Mouse (Mus musculus): ENCODE results near the gene Asic3. TPM values are rescaled to one million over a fixed set of nuclear protein-coding genes. Genes with fewer than 3 reads are reported as not detected.

Asic3 gene
- polyA plus RNA-seq, 1 experiment from 2014 or later, result not detected

Other genes with a start within 250 kb of the Asic3 start
- gene Nupl2, start 248.4 kb upstream of the Asic3 start, polyA plus RNA-seq (2016; fragmentation: Nextera tagmentation; extraction: Ambion mirVana), result 13.2 and 13.8 TPM in 2 replicates
- gene Kcnh2, start 61.8 kb upstream of the Asic3 start, polyA plus RNA-seq (2016; fragmentation: Nextera tagmentation; extraction: Ambion mirVana), result 0.89 and 1.6 TPM in 2 replicates
- gene Nos3, start 48.6 kb upstream of the Asic3 start, polyA plus RNA-seq (2016; fragmentation: Nextera tagmentation; extraction: Ambion mirVana), result 4.4 and 4.9 TPM in 2 replicates
- 0.47 and 0.93 TPM in 2 replicates for gene Atg9b, start 21.2 kb upstream of the Asic3 start, polyA plus RNA-seq (2016; fragmentation: Nextera tagmentation; extraction: Ambion mirVana)
- gene Abcb8, start 19.7 kb upstream of the Asic3 start, polyA plus RNA-seq (2016; fragmentation: Nextera tagmentation; extraction: Ambion mirVana), result 32.6 and 34.1 TPM in 2 replicates
- 13.0 and 14.1 TPM in 2 replicates for gene Cdk5, start 10.1 kb downstream of the Asic3 start, polyA plus RNA-seq (2016; fragmentation: Nextera tagmentation; extraction: Ambion mirVana)
- gene Slc4a2, start 10.4 kb downstream of the Asic3 start, polyA plus RNA-seq (2016; fragmentation: Nextera tagmentation; extraction: Ambion mirVana), result 16.2 and 16.6 TPM in 2 replicates
- 72.4 and 78.0 TPM in 2 replicates for gene Fastk, start 31.9 kb downstream of the Asic3 start, polyA plus RNA-seq (2016; fragmentation: Nextera tagmentation; extraction: Ambion mirVana)
- gene Tmub1, start 34.5 kb downstream of the Asic3 start, polyA plus RNA-seq (2016; fragmentation: Nextera tagmentation; extraction: Ambion mirVana), result 6.7 and 7.2 TPM in 2 replicates
- 25.5 and 26.5 TPM in 2 replicates for gene Agap3, start 38.8 kb downstream of the Asic3 start, polyA plus RNA-seq (2016; fragmentation: Nextera tagmentation; extraction: Ambion mirVana)
- not detected in 2 replicates for gene Gbx1, start 113.8 kb downstream of the Asic3 start, polyA plus RNA-seq (2016; fragmentation: Nextera tagmentation; extraction: Ambion mirVana)
- 0.11 TPM in 1 of 2 replicates, not detected in the other for gene Asb10, start 127.6 kb downstream of the Asic3 start, polyA plus RNA-seq (2016; fragmentation: Nextera tagmentation; extraction: Ambion mirVana)
- gene 4931409K22Rik, start 143.4 kb downstream of the Asic3 start, polyA plus RNA-seq (2016; fragmentation: Nextera tagmentation; extraction: Ambion mirVana), result 0.05 TPM in 1 of 2 replicates, not detected in the other
- 93.7 and 95.9 TPM in 2 replicates for gene Abcf2, start 164.1 kb downstream of the Asic3 start, polyA plus RNA-seq (2016; fragmentation: Nextera tagmentation; extraction: Ambion mirVana)
- gene Chpf2, start 173.3 kb downstream of the Asic3 start, polyA plus RNA-seq (2016; fragmentation: Nextera tagmentation; extraction: Ambion mirVana), result 16.6 and 17.6 TPM in 2 replicates
- gene Smarcd3, start 211.0 kb downstream of the Asic3 start, polyA plus RNA-seq (2016; fragmentation: Nextera tagmentation; extraction: Ambion mirVana), result 5.8 and 8.3 TPM in 2 replicates

Data from liver, embryonic 12.5 days (tissue).